In the genomic region with DNA sequence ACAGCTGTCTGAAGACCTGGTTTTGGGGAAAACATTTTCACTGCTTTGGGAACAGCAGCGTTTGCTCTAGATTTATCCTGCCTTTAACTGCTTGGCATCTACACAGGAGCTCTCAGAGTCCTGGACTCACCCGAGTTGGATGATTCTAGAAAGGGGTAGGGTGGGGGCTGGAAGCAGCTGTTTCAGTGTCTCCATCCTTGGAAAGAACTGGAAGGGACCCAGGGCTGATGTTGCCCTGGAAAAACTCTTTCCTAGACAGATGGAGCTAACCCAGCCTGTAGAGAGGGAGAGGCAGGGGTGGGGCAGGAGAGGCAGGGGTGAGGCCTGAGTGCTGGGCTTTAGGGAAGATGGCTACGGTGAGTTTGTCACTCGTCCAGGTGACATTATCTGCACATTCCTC, we compare ENCODE assay signal across 12 mouse cellular contexts. TPM values are rescaled to one million over a fixed set of nuclear protein-coding genes. Genes with fewer than 3 reads are reported as not detected.
DNase-seq lines count a peak whose midpoint lies in the region; ATAC-seq and TF ChIP-seq lines count a peak whose summit lies in the region.
"Had no signal": no experiment of that assay in that cellular context is flagged by ENCODE, and none has a peak within 500 bp of the region (broad histone marks: within the 10 kb centered on the region; RNA-seq: fewer than 3 reads in every experiment).

No protein-coding gene starts in this region.

- TF ChIP-seq CTCF in cerebellum, adult 2 months (IDR thresholded peaks at IDR 0.05; ENCODE audit: borderline replicate concordance, insufficient read depth, low read depth, low read length), result no peak

- H3K36me3 ChIP-seq in kidney, embryonic 14.5 days (ENCODE audit: control insufficient read depth, insufficient read depth, low read length), result no peaks in the 10 kb centered on the region
- H3K36me3 ChIP-seq in heart, embryonic 15.5 days, result no peaks in the 10 kb centered on the region
- H3K36me3 ChIP-seq in stomach, embryonic 15.5 days, result no peaks in the 10 kb centered on the region
- H3K36me3 ChIP-seq: hindbrain, embryonic 15.5 days; neural tube, embryonic 12.5 days had no signal

- TF ChIP-seq POLR2A in cerebellum, adult 2 months (IDR thresholded peaks at IDR 0.05; ENCODE audit: borderline replicate concordance, insufficient read depth, low read length), result no peak

- H3K9ac ChIP-seq in kidney, embryonic 14.5 days (ENCODE audit: low read depth, low read length), result no peak overlapping the region
- H3K9ac ChIP-seq in heart, embryonic 15.5 days, result no peak overlapping the region
- H3K9ac ChIP-seq in stomach, embryonic 15.5 days, result no peak overlapping the region
- H3K9ac ChIP-seq: hindbrain, embryonic 15.5 days; neural tube, embryonic 12.5 days had no signal

- peaks cover 51% of the 10 kb centered on the region for H3K4me1 ChIP-seq in cerebellum, adult 2 months (ENCODE audit: control insufficient read depth, insufficient read depth, low read length)
- H3K4me1 ChIP-seq in kidney, embryonic 14.5 days (ENCODE audit: control insufficient read depth, insufficient read depth, low read length), result peaks cover 23% of the 10 kb centered on the region
- H3K4me1 ChIP-seq in heart, embryonic 15.5 days (replicated peaks), result peaks cover 43% of the 10 kb centered on the region
- H3K4me1 ChIP-seq in stomach, embryonic 15.5 days, result peaks cover 23% of the 10 kb centered on the region
- H3K4me1 ChIP-seq: megakaryocyte, embryonic 14.5 days had no signal

- 28% methylated on average over 4 of the region's 4 CpGs for WGBS in cerebellum, adult 2 months
- 61% methylated on average over 4 of the region's 4 CpGs for WGBS in kidney, embryonic 14.5 days
- WGBS in heart, embryonic 15.5 days, result 48% methylated on average over 4 of the region's 4 CpGs
- WGBS in stomach, embryonic 15.5 days, result 30% methylated on average over 4 of the region's 4 CpGs

- no peak for DNase-seq in cerebellum, adult 2 months
- no peak for DNase-seq in cerebellum, postnatal 25 days
- DNase-seq in kidney, postnatal 4 days, result peak; percentile 53 to 64
- no peak for DNase-seq in adrenal gland, postnatal 4 days (ENCODE audit: low spot score in 2 of 2)
- DNase-seq in right cerebral cortex, adult 18-20 months, result no peak
- DNase-seq: liver had no signal

- H3K9me3 ChIP-seq in kidney, embryonic 14.5 days (ENCODE audit: control insufficient read depth, low read length), result no peaks in the 10 kb centered on the region
- H3K9me3 ChIP-seq in heart, embryonic 15.5 days (replicated peaks), result no peaks in the 10 kb centered on the region
- no peaks in the 10 kb centered on the region for H3K9me3 ChIP-seq in stomach, embryonic 15.5 days
- H3K9me3 ChIP-seq: hindbrain, embryonic 15.5 days; megakaryocyte, embryonic 14.5 days; neural tube, embryonic 12.5 days had no signal

- no peaks in the 10 kb centered on the region for H3K27me3 ChIP-seq in cerebellum, adult 2 months (ENCODE audit: control insufficient read depth, insufficient read depth, low read length)
- no peaks in the 10 kb centered on the region for H3K27me3 ChIP-seq in kidney, embryonic 14.5 days (ENCODE audit: control insufficient read depth, insufficient read depth, low read length)
- H3K27me3 ChIP-seq in heart, embryonic 15.5 days, result no peaks in the 10 kb centered on the region
- H3K27me3 ChIP-seq in stomach, embryonic 15.5 days (replicated peaks), result no peaks in the 10 kb centered on the region
- H3K27me3 ChIP-seq: hindbrain, embryonic 15.5 days; neural tube, embryonic 12.5 days had no signal

- H3K4me3 ChIP-seq in cerebellum, adult 2 months (replicated peaks; ENCODE audit: insufficient read depth, low read depth, low read length), result no peak overlapping the region
- no peak overlapping the region for H3K4me3 ChIP-seq in kidney, embryonic 14.5 days (ENCODE audit: low read length)
- H3K4me3 ChIP-seq in heart, embryonic 15.5 days, result no peak overlapping the region
- H3K4me3 ChIP-seq in stomach, embryonic 15.5 days (replicated peaks), result no peak overlapping the region
- H3K4me3 ChIP-seq: hindbrain, embryonic 15.5 days; megakaryocyte, embryonic 14.5 days; neural tube, embryonic 12.5 days had no signal

- H3K4me2 ChIP-seq in kidney, embryonic 14.5 days (replicated peaks; ENCODE audit: low read depth, low read length), result no peak overlapping the region
- no peak overlapping the region for H3K4me2 ChIP-seq in heart, embryonic 15.5 days
- no peak overlapping the region for H3K4me2 ChIP-seq in stomach, embryonic 15.5 days
- H3K4me2 ChIP-seq: hindbrain, embryonic 15.5 days; neural tube, embryonic 12.5 days had no signal

- 0 out of 2 replicates have a peak overlapping the region, but pooled peaks have one; percentile 8 for H3K27ac ChIP-seq in cerebellum, adult 2 months (ENCODE audit: insufficient read depth, low read length)
- no peak overlapping the region for H3K27ac ChIP-seq in kidney, embryonic 14.5 days (ENCODE audit: low read depth, low read length)
- peak overlapping the region; percentile 43 for H3K27ac ChIP-seq in heart, embryonic 15.5 days
- peak overlapping the region; percentile 90 for H3K27ac ChIP-seq in stomach, embryonic 15.5 days
- H3K27ac ChIP-seq: hindbrain, embryonic 15.5 days; neural tube, embryonic 12.5 days had no signal

- ATAC-seq in kidney, embryonic 14.5 days (ENCODE audit: low FRiP score, low TSS enrichment), result no peak
- ATAC-seq in heart, embryonic 15.5 days (replicated peaks; ENCODE audit: insufficient number of reproducible peaks, insufficient read depth, low FRiP score, low read depth), result no peak
- ATAC-seq in stomach, embryonic 15.5 days (ENCODE audit: insufficient read depth, low FRiP score, low read depth), result no peak

RNA-seq across cellular contexts. Expression of gene Afap1l2, which starts 23.8 kb away (rescaled TPM):
- polyA plus RNA-seq in cerebellum, adult 2 months (2012; rRNA removed), result 43.3 and 50.1 TPM in 2 replicates
- polyA plus RNA-seq in kidney, embryonic 14.5 days (2014; fragmentation: Nextera tagmentation; extraction: Ambion mirVana), result 9.0 and 12.5 TPM in 2 replicates
- polyA plus RNA-seq in heart, embryonic 15.5 days (2015; fragmentation: Nextera tagmentation; extraction: Ambion mirVana), result 2.6 and 5.4 TPM in 2 replicates
- polyA plus RNA-seq in stomach, embryonic 15.5 days (2015; fragmentation: Nextera tagmentation; extraction: Ambion mirVana), result 21.2 and 21.7 TPM in 2 replicates
- 10 to 100 TPM; 20.5 to 20.6 TPM for total RNA-seq in adrenal gland, postnatal 4 days (2021)

Comparison
In these comparisons a context has a peak if more than half of its experiments do, and no peak if none do; other contexts are left out.
1. DNase-seq: peak in kidney, postnatal 4 days (2 of 2); none in cerebellum, adult 2 months (0 of 2), cerebellum, postnatal 25 days (0 of 2), adrenal gland, postnatal 4 days (0 of 2) and right cerebral cortex, adult 18-20 months (single experiment).